In the genomic region with DNA sequence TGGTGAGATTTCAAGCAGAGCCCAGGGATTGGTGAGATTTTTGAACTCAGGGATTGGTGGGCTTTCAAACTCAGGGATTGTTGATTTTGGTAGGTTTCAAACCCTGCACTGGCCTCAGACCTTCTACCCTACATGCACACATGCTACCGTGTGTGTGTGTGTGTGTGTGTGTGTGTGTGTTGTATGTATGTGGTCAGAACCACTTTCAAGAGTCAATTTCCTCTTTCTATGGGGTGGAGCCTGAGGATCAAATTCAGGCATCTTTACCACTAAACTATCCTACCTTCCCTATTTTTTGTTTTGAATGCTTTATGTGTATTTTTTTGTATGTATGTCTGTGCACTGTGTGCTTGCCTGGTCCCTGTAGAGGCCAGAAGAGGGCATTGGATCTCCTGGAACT, we compare ENCODE assay signal across 23 mouse cellular contexts.
"Had no signal": no experiment of that assay in that cellular context is flagged by ENCODE, and none has a peak within 500 bp of the region (broad histone marks: within the 10 kb centered on the region; RNA-seq: fewer than 3 reads in every experiment).

No protein-coding gene starts in this region.

- H3K36me3 ChIP-seq: limb, embryonic 12.5 days; limb, embryonic 15.5 days; midbrain, embryonic 10.5 days; midbrain, embryonic 13.5 days had no signal

- H3K4me1 ChIP-seq: limb, embryonic 12.5 days; limb, embryonic 15.5 days; midbrain, embryonic 10.5 days; midbrain, embryonic 13.5 days had no signal

- H3K9me3 ChIP-seq: limb, embryonic 12.5 days; limb, embryonic 15.5 days; midbrain, embryonic 10.5 days; midbrain, embryonic 13.5 days had no signal

- ATAC-seq: midbrain, embryonic 13.5 days; midbrain, embryonic 16.5 days had no signal

- H3K9ac ChIP-seq: limb, embryonic 12.5 days; limb, embryonic 15.5 days; liver, embryonic 14.5 days; midbrain, embryonic 13.5 days had no signal

- H3K27ac ChIP-seq: limb, embryonic 12.5 days; limb, embryonic 15.5 days; liver, embryonic 14.5 days; midbrain, embryonic 10.5 days; midbrain, embryonic 13.5 days; stomach, postnatal 0 days had no signal

- H3K4me2 ChIP-seq: limb, embryonic 12.5 days; limb, embryonic 15.5 days; liver, embryonic 11.5 days; midbrain, embryonic 13.5 days had no signal

- H3K4me3 ChIP-seq: limb, embryonic 12.5 days; limb, embryonic 15.5 days; megakaryocyte, embryonic 14.5 days; midbrain, embryonic 10.5 days; midbrain, embryonic 13.5 days had no signal

- H3K27me3 ChIP-seq: limb, embryonic 12.5 days; limb, embryonic 15.5 days; midbrain, embryonic 13.5 days had no signal

- DNase-seq: kidney, adult 18-20 months; kidney, adult 9 months; kidney, postnatal 14 days; kidney, postnatal 4 days; left cerebral cortex, postnatal 4 days; lung, adult 18-20 months; lung, postnatal 14 days; lung, postnatal 4 days; retina, postnatal 1 day; right cerebral cortex, postnatal 25 days; spleen, adult 18-20 months; thymus, adult 2 months; thymus, postnatal 14 days; thymus, postnatal 4 days had no signal
